Mouse (Mus musculus) myocyte (in vitro differentiated cells): ENCODE measurements around the gene Mss51.

Experiments used
- CEBPB ChIP-seq: IDR thresholded peaks from 2 replicates; pipeline ENCODE4 v1.6.1; 2011; ENCODE audit warnings: mild to moderate bottlenecking, moderate library complexity; ENCODE audit not compliant: poor library complexity, insufficient read depth, severe bottlenecking
- E2F4 ChIP-seq: IDR thresholded peaks from one replicate; pipeline ENCODE4 v1.6.1; 2011; ENCODE audit warnings: mild to moderate bottlenecking, control low read depth, moderate library complexity; ENCODE audit not compliant: insufficient read depth
- MAX ChIP-seq: IDR thresholded peaks from one replicate; pipeline ENCODE4 v1.6.1; 2011; ENCODE audit warnings: low read depth, mild to moderate bottlenecking, control low read depth
- MYOD1 ChIP-seq, 3 experiments: IDR thresholded peaks; one replicate each; pipeline ENCODE4 v1.6.1; 2011; ENCODE audit warnings: control low read depth in 2 of 3, low read depth in 2 of 3, mild to moderate bottlenecking in 2 of 3, moderate library complexity in 1 of 3; ENCODE audit not compliant: insufficient read length in 2 of 3, control insufficient read depth in 1 of 3
- MYOG ChIP-seq, 3 experiments: IDR thresholded peaks; one replicate each; pipeline ENCODE4 v1.6.1; 2011; ENCODE audit warnings: control low read depth in 2 of 3, low read depth in 2 of 3, mild to moderate bottlenecking in 2 of 3; ENCODE audit not compliant: insufficient read length in 2 of 3, control insufficient read depth in 1 of 3, insufficient read depth in 1 of 3
- POLR2A ChIP-seq: IDR thresholded peaks from one replicate; pipeline ENCODE4 v1.6.1; 2011; ENCODE audit warnings: low read depth, mild to moderate bottlenecking, control low read depth, moderate library complexity; ENCODE audit not compliant: insufficient read length
- POLR2AphosphoS2 ChIP-seq: IDR thresholded peaks from one replicate; pipeline ENCODE4 v1.6.1; 2011; ENCODE audit warnings: low read depth, control low read depth; ENCODE audit not compliant: insufficient read length
- REST ChIP-seq: IDR thresholded peaks from one replicate; pipeline ENCODE4 v1.6.1; 2011; ENCODE audit warnings: mild to moderate bottlenecking, control low read depth, moderate library complexity; ENCODE audit not compliant: insufficient read depth, insufficient read length
- SRF ChIP-seq: IDR thresholded peaks from one replicate; pipeline ENCODE4 v1.6.1; 2011; ENCODE audit warnings: low read depth; ENCODE audit not compliant: control insufficient read depth, insufficient read length
- TCF12 ChIP-seq: IDR thresholded peaks from one replicate; pipeline ENCODE4 v1.6.1; 2011; ENCODE audit warnings: mild to moderate bottlenecking, control low read depth; ENCODE audit not compliant: poor library complexity, insufficient read depth, severe bottlenecking
- USF1 ChIP-seq: IDR thresholded peaks from one replicate; pipeline ENCODE4 v1.6.1; 2011; ENCODE audit warnings: low read depth, mild to moderate bottlenecking, control low read depth, moderate library complexity

- TF ChIP-seq POLR2A (no peak), TCF12 (no peak), MYOG (IDR thresholded peaks at IDR 0.05; ENCODE audit: control insufficient read depth in 1 of 3, insufficient read depth in 1 of 3, insufficient read length in 2 of 3, low read depth in 2 of 3) (no peak), MAX (no peak), POLR2AphosphoS2 (no peak), E2F4 (no peak), USF1 (no peak), CEBPB (no peak), SRF (no peak), MYOD1 (IDR thresholded peaks at IDR 0.05; ENCODE audit: control insufficient read depth in 1 of 3, insufficient read length in 2 of 3, low read depth in 2 of 3) (no peak), REST (no peak)
These were observed 43.8 kb downstream of the Mss51 start for GRCm38 (mm10) chr14:20452929-20453328.
